Mouse (Mus musculus) limb, embryonic 15.5 days (tissue): ENCODE results near the gene Pgpep1l. TPM values are rescaled to one million over a fixed set of nuclear protein-coding genes. Genes with fewer than 3 reads are reported as not detected.

Experiments
- ATAC-seq: fragments of 200-750 bp; cut with Nextera tagmentation; 2 replicates; pipeline ENCODE4 v1.8.0; 2017; ENCODE audit warnings: low read depth, moderate TSS enrichment; ENCODE audit not compliant: insufficient number of reproducible peaks, low FRiP score, low TSS enrichment
- H3K27ac ChIP-seq: fragments of 300-500 bp; sonication (generic); 2 replicates; pipeline ENCODE4 v1.5.1; 2015; ENCODE audit warnings: moderate library complexity, mild to moderate bottlenecking, inconsistent platforms
- H3K27me3 ChIP-seq: fragments of 300-500 bp; sonication (generic); 2 replicates; pipeline ENCODE4 v1.6.1; 2015; ENCODE audit warnings: inconsistent platforms
- H3K36me3 ChIP-seq: fragments of 300-500 bp; sonication (generic); 2 replicates; pipeline ENCODE4 v1.6.1; 2015; ENCODE audit warnings: inconsistent platforms
- H3K4me1 ChIP-seq: fragments of 300-500 bp; sonication (generic); 2 replicates; pipeline ENCODE4 v1.6.1; 2015; ENCODE audit warnings: inconsistent platforms
- H3K4me2 ChIP-seq: fragments of 300-500 bp; sonication (generic); 2 replicates; pipeline ENCODE4 v1.6.1; 2015; ENCODE audit warnings: mild to moderate bottlenecking, inconsistent platforms
- H3K4me3 ChIP-seq: fragments of 300-500 bp; sonication (generic); 2 replicates; pipeline ENCODE4 v1.5.1; 2015; ENCODE audit warnings: mild to moderate bottlenecking, inconsistent platforms
- H3K9ac ChIP-seq: fragments of 300-500 bp; sonication (generic); 2 replicates; pipeline ENCODE4 v1.6.1; 2015; ENCODE audit warnings: inconsistent platforms
- H3K9me3 ChIP-seq: fragments of 300-500 bp; sonication (generic); 2 replicates; pipeline ENCODE4 v1.6.1; 2016; ENCODE audit warnings: inconsistent platforms
- WGBS: fragments of 180-500 bp; shearing (Covaris S2); methylation state at CpG from one replicate; pipeline ENCODE4 v1.1.7; 2015; 5-methylcytosine and 5-hydroxymethylcytosine counted together
- polyA plus RNA-seq: library from polyadenylated mRNA; unstranded; fragments of >200 nt; fragmentation: Nextera tagmentation; extraction: Ambion mirVana; gene quantifications from 2 replicates; pipeline ENCODE4 v1.2.1, GENCODE M21; 2015

The Pgpep1l gene
- polyA plus RNA-seq, 1 experiment from 2014 or later: 0.23 TPM

DNA sequence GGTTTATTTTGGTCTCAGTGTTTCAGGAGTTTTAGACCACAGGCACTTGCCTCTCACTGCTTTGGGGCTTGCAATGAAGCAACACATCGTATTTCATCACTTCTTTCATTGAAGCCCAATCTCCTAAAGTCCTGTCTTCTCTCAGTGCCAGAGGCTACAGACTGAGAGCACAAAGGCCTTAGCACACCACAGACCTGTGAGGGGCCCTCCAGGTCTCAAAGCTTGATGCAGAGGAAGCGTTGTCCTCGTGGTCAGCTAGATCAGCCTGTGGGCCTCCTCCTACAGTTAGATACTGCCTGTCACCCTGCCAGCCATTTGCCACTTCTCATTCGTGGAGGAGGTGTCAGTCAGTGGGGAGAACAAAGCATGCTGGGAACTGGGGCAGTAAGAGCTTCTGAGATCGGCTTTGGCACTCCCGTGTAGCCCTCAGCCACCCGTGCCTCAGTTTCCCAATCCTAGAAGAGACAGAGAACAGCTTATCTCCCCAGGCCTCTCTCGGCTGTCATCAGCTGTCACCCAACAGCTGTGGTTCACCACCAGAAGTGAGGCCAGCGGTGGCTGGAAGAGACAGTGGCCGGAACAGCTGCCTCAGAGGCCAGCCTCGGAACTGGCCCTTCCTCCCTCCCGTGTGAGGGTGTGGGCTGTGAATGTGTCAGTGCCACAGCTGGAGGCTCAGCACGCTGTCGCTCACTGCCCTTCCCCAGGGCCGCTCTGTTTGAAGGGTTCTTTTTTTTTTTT, 69.9 kb downstream of the Pgpep1l start:
- no peak overlapping the region for H3K4me3 ChIP-seq
- H3K4me1 ChIP-seq: no peaks in the 10 kb centered on the region
- H3K27ac ChIP-seq: no peak overlapping the region
- no peak overlapping the region for H3K9ac ChIP-seq
- no peaks in the 10 kb centered on the region for H3K27me3 ChIP-seq
- no peaks in the 10 kb centered on the region for H3K9me3 ChIP-seq
- H3K4me2 ChIP-seq: no peak overlapping the region
- no peak for ATAC-seq
- peaks cover 93% of the 10 kb centered on the region for H3K36me3 ChIP-seq
- WGBS: 70% methylated on average over 15 of the region's 15 CpGs

GRCm38 (mm10) chr7:68189691-68190456, 74.2 kb downstream of the Pgpep1l start:
- 91% methylated on average over 13 of the region's 13 CpGs for WGBS
- Histone ChIP-seq H3K27me3 (no peaks in the 10 kb centered on the region), H3K36me3 (peaks cover 87% of the 10 kb centered on the region), H3K9me3 (no peaks in the 10 kb centered on the region), H3K4me3 (no peak overlapping the region), H3K9ac (no peak overlapping the region), H3K4me2 (no peak overlapping the region), H3K4me1 (no peaks in the 10 kb centered on the region), H3K27ac (no peak overlapping the region)
- no peak for ATAC-seq

GRCm38 (mm10) chr7:68189211-68189610, 74.8 kb downstream of the Pgpep1l start:
- peaks cover 87% of the 10 kb centered on the region for H3K36me3 ChIP-seq

More at GRCm38 (mm10) chr7:68189211-68189610, 74.8 kb downstream of the Pgpep1l start:
- no peaks in the 10 kb centered on the region for H3K9me3 ChIP-seq
- no peak overlapping the region for H3K9ac ChIP-seq
- H3K4me1 ChIP-seq: no peaks in the 10 kb centered on the region
- H3K27me3 ChIP-seq: no peaks in the 10 kb centered on the region
- no peak overlapping the region for H3K4me3 ChIP-seq
- H3K4me2 ChIP-seq: no peak overlapping the region
- 86% methylated on average over 6 of the region's 6 CpGs for WGBS
- no peak overlapping the region for H3K27ac ChIP-seq
- no peak for ATAC-seq

Other genes with a start within 250 kb of the Pgpep1l start
- gene Fam169b, start 9.6 kb upstream of the Pgpep1l start, polyA plus RNA-seq: 0.96 and 1.9 TPM in 2 replicates